Mouse (Mus musculus): ENCODE results near the gene Map4k2.

DNA sequence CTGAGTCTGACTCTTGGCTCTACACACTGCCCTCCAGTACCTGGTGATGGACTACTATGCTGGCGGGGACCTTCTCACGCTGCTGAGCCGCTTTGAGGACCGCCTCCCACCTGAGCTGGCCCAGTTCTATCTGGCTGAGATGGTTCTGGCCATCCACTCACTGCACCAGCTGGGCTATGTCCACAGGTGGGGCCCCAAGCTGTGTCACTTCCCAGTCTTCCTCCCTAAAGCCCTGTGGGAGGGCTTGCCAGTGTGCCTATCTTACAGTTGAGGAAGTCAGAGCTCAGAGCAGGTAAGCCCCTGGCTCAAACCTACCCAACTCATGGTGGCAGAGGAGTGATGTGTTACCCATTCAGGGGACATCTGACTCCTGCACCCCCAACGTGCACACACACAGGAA is 30.8 kb upstream of the Map4k2 start:
- TF ChIP-seq MAX (IDR thresholded peaks at IDR 0.05; ENCODE audit: low read length) (no peak), MAFK (IDR thresholded peaks at IDR 0.05; ENCODE audit: borderline replicate concordance, low read depth, low read length) (no peak), CTCF (IDR thresholded peaks at IDR 0.05 in 2 of 3, conservative IDR thresholded peaks at IDR 0.05 in 1 of 3; ENCODE audit: control insufficient read depth in 1 of 3, insufficient read depth in 1 of 3, low read depth in 2 of 3, low read length in 3 of 3, poor library complexity in 1 of 3, severe bottlenecking in 1 of 3) (no peak), NRF1 (IDR thresholded peaks at IDR 0.05; ENCODE audit: insufficient read depth, low read depth, low read length, poor library complexity, severe bottlenecking) (no peak), ZMIZ1 (IDR thresholded peaks at IDR 0.05; ENCODE audit: low read depth, low read length) (no peak), POLR2A (IDR thresholded peaks at IDR 0.05; ENCODE audit: control insufficient read depth in 1 of 2, insufficient read depth in 1 of 2, low read depth in 1 of 2, low read length in 2 of 2, poor library complexity in 1 of 2) (no peak), USF1 (IDR thresholded peaks at IDR 0.05; ENCODE audit: low read depth, low read length) (no peak), POLR2AphosphoS2 (IDR thresholded peaks at IDR 0.05; ENCODE audit: low read length) (no peak)
